Comparison of ENCODE assay signal across 26 mouse cellular contexts in genomic region chr2:102923682-102924081, GRCm38 (mm10). TPM values are rescaled to one million over a fixed set of nuclear protein-coding genes. Genes with fewer than 3 reads are reported as not detected.
DNase-seq lines count a peak whose midpoint lies in the region; ATAC-seq and TF ChIP-seq lines count a peak whose summit lies in the region.
"Had no signal": no experiment of that assay in that cellular context is flagged by ENCODE, and none has a peak within 500 bp of the region (broad histone marks: within the 10 kb centered on the region; RNA-seq: fewer than 3 reads in every experiment).

No protein-coding gene starts in this region.

- no peak for TF ChIP-seq POLR2A in lung, adult 2 months (IDR thresholded peaks at IDR 0.05; ENCODE audit: borderline replicate concordance, extremely low read depth, low read depth, low read length)

- 45% methylated on average over 3 of the region's 3 CpGs for WGBS in lung, embryonic 14.5 days
- WGBS in lung, postnatal 0 days: 29% methylated on average over 3 of the region's 3 CpGs
- 35% methylated on average over 3 of the region's 3 CpGs for WGBS in lung, adult 2 months
- WGBS in neural tube, embryonic 15.5 days: 77% methylated on average over 3 of the region's 3 CpGs

- peak; percentile 42; the same call in 1 of the 2 replicates for TF ChIP-seq EP300 in lung, postnatal 0 days (IDR thresholded peaks at IDR 0.05)

- no peak overlapping the region for H3K9ac ChIP-seq in lung, embryonic 14.5 days
- H3K9ac ChIP-seq in lung, postnatal 0 days (replicated peaks; ENCODE audit: low read depth): no peak overlapping the region
- no peak overlapping the region for H3K9ac ChIP-seq in neural tube, embryonic 15.5 days (replicated peaks)
- H3K9ac ChIP-seq: embryonic facial prominence, embryonic 12.5 days; embryonic facial prominence, embryonic 15.5 days; forebrain, postnatal 0 days; hindbrain, embryonic 12.5 days; hindbrain, embryonic 15.5 days had no signal

- TF ChIP-seq CTCF in lung, embryonic 14.5 days (IDR thresholded peaks at IDR 0.05; ENCODE audit: low read depth): no peak
- no peak for TF ChIP-seq CTCF in lung, postnatal 0 days (IDR thresholded peaks at IDR 0.05)
- TF ChIP-seq CTCF in lung, adult 2 months (IDR thresholded peaks at IDR 0.05; ENCODE audit: insufficient read depth, low read length): no peak
- TF ChIP-seq CTCF in C2C12 (IDR thresholded peaks at IDR 0.05; ENCODE audit: control insufficient read depth, insufficient read depth, insufficient read length): no peak

- H3K79me3 ChIP-seq in C2C12 (ENCODE audit: low read depth): no peaks in the 10 kb centered on the region

- no peak overlapping the region for H3K4me2 ChIP-seq in lung, embryonic 14.5 days
- H3K4me2 ChIP-seq in lung, postnatal 0 days (replicated peaks; ENCODE audit: low read depth, low read length): no peak overlapping the region
- no peak overlapping the region for H3K4me2 ChIP-seq in neural tube, embryonic 15.5 days
- H3K4me2 ChIP-seq: embryonic facial prominence, embryonic 12.5 days; embryonic facial prominence, embryonic 15.5 days; heart, embryonic 11.5 days; hindbrain, embryonic 12.5 days; hindbrain, embryonic 15.5 days had no signal

- H3K27me3 ChIP-seq in lung, embryonic 14.5 days (ENCODE audit: insufficient read depth, low read length): no peaks in the 10 kb centered on the region
- no peaks in the 10 kb centered on the region for H3K27me3 ChIP-seq in lung, postnatal 0 days (replicated peaks; ENCODE audit: insufficient read depth, low read length)
- no peaks in the 10 kb centered on the region for H3K27me3 ChIP-seq in C2C12 (ENCODE audit: control insufficient read depth, insufficient read depth, insufficient read length)
- no peaks in the 10 kb centered on the region for H3K27me3 ChIP-seq in neural tube, embryonic 15.5 days (replicated peaks)
- H3K27me3 ChIP-seq: embryonic facial prominence, embryonic 12.5 days; embryonic facial prominence, embryonic 15.5 days; hindbrain, embryonic 12.5 days; hindbrain, embryonic 15.5 days; Patski had no signal

- H3K4me3 ChIP-seq in lung, embryonic 14.5 days (ENCODE audit: low read depth, low read length): no peak overlapping the region
- H3K4me3 ChIP-seq in lung, postnatal 0 days (ENCODE audit: low read depth, low read length): no peak overlapping the region
- no peak overlapping the region for H3K4me3 ChIP-seq in lung, adult 2 months (replicated peaks; ENCODE audit: extremely low read depth, low read depth, low read length)
- H3K4me3 ChIP-seq in C2C12 (ENCODE audit: insufficient read depth, poor library complexity, severe bottlenecking): no peak overlapping the region
- H3K4me3 ChIP-seq in neural tube, embryonic 15.5 days (replicated peaks): no peak overlapping the region
- H3K4me3 ChIP-seq: embryonic facial prominence, embryonic 12.5 days; embryonic facial prominence, embryonic 15.5 days; gastrocnemius, adult 2 months; hindbrain, embryonic 12.5 days; hindbrain, embryonic 15.5 days had no signal

- H3K79me2 ChIP-seq in C2C12 (ENCODE audit: control insufficient read depth, insufficient read depth): no peaks in the 10 kb centered on the region

- ATAC-seq in lung, embryonic 14.5 days (ENCODE audit: insufficient read depth): no peak; the same call in 1 of the 2 replicates
- peak; percentile 75 for ATAC-seq in lung, postnatal 0 days
- no peak for ATAC-seq in neural tube, embryonic 15.5 days (ENCODE audit: low FRiP score)
- ATAC-seq: CD4-positive, CD25-positive, alpha-beta regulatory T cell, adult 4 months; forebrain, embryonic 14.5 days; forebrain, postnatal 0 days; Patski had no signal

- peak; percentile 47 for DNase-seq in lung, embryonic 14.5 days
- DNase-seq in lung, postnatal 14 days: no peak
- peak; percentile 72 for DNase-seq in lung, postnatal 0 days (ENCODE audit: low spot score)
- no peak for DNase-seq in lung, adult 2 months
- DNase-seq in adipocyte (ENCODE audit: low spot score): peak; percentile 49
- DNase-seq: adrenal gland, adult 2 months; adrenal gland, postnatal 14 days; B cell, adult 2 months; cerebellum, adult 11 months; cerebellum, adult 2 months; cerebellum, adult 9-11 months; cerebellum, postnatal 25 days; forebrain, postnatal 0 days; gastrocnemius, adult 2 months; gastrocnemius, postnatal 14 days; heart, adult 11 months had no signal

- H3K36me3 ChIP-seq in lung, embryonic 14.5 days (ENCODE audit: insufficient read depth): no peaks in the 10 kb centered on the region
- H3K36me3 ChIP-seq in lung, postnatal 0 days (ENCODE audit: insufficient read depth, low read length): no peaks in the 10 kb centered on the region
- no peaks in the 10 kb centered on the region for H3K36me3 ChIP-seq in C2C12 (ENCODE audit: control insufficient read depth, insufficient read depth)
- H3K36me3 ChIP-seq in neural tube, embryonic 15.5 days: no peaks in the 10 kb centered on the region
- H3K36me3 ChIP-seq: embryonic facial prominence, embryonic 12.5 days; embryonic facial prominence, embryonic 15.5 days; hindbrain, embryonic 12.5 days; hindbrain, embryonic 15.5 days had no signal

- H3K27ac ChIP-seq in lung, embryonic 14.5 days (ENCODE audit: low read depth): no peak overlapping the region
- H3K27ac ChIP-seq in lung, postnatal 0 days (ENCODE audit: low read length): no peak overlapping the region
- no peak overlapping the region for H3K27ac ChIP-seq in neural tube, embryonic 15.5 days (replicated peaks)
- H3K27ac ChIP-seq: embryonic facial prominence, embryonic 12.5 days; embryonic facial prominence, embryonic 15.5 days; gastrocnemius, adult 2 months; hindbrain, embryonic 12.5 days; hindbrain, embryonic 15.5 days had no signal

- H3K4me1 ChIP-seq in lung, embryonic 14.5 days (ENCODE audit: insufficient read depth): no peaks in the 10 kb centered on the region
- H3K4me1 ChIP-seq in lung, postnatal 0 days (ENCODE audit: insufficient read depth, low read depth, low read length): no peaks in the 10 kb centered on the region
- H3K4me1 ChIP-seq in lung, adult 2 months (ENCODE audit: control insufficient read depth, insufficient read depth, low read length): peaks cover 12% of the 10 kb centered on the region
- H3K4me1 ChIP-seq in neural tube, embryonic 15.5 days: no peaks in the 10 kb centered on the region
- H3K4me1 ChIP-seq: embryonic facial prominence, embryonic 12.5 days; embryonic facial prominence, embryonic 15.5 days; hindbrain, embryonic 12.5 days; hindbrain, embryonic 15.5 days had no signal

- H3ac ChIP-seq in C2C12 (ENCODE audit: control insufficient read depth, insufficient read length, low read depth): no peak overlapping the region

- H3K9me3 ChIP-seq in lung, embryonic 14.5 days (ENCODE audit: low read depth, low read length): no peaks in the 10 kb centered on the region; the same call in 1 of the 2 replicates
- H3K9me3 ChIP-seq in lung, postnatal 0 days (ENCODE audit: low read length): no peaks in the 10 kb centered on the region
- no peaks in the 10 kb centered on the region for H3K9me3 ChIP-seq in neural tube, embryonic 15.5 days (replicated peaks)
- H3K9me3 ChIP-seq: embryonic facial prominence, embryonic 12.5 days; embryonic facial prominence, embryonic 15.5 days; hindbrain, embryonic 15.5 days had no signal

TF ChIP-seq in C2C12, 6 proteins besides CTCF, POLR2A, EP300 and RAD21:
- TF ChIP-seq CEBPB (IDR thresholded peaks at IDR 0.05; ENCODE audit: low read depth): peak; percentile 31
- TF ChIP-seq USF1 (IDR thresholded peaks at IDR 0.05; ENCODE audit: low read depth): no peak

RNA-seq across cellular contexts. Expression of gene Cd44, which starts 22.2 kb away (rescaled TPM):
- 27.8 and 31.8 TPM in 2 replicates for polyA plus RNA-seq in lung, embryonic 14.5 days (2014; fragmentation: Nextera tagmentation; extraction: Ambion mirVana)
- 44.2 and 45.2 TPM in 2 replicates for polyA plus RNA-seq in lung, postnatal 0 days (2015; fragmentation: Nextera tagmentation; extraction: Ambion mirVana)
- 46.8 and 59.3 TPM in 2 replicates for polyA plus RNA-seq in lung, adult 2 months (2012; rRNA removed)
- 87.6 TPM for polyA plus RNA-seq in C2C12 (2012; fragmentation: generic; extraction: Trizol)
- 6.9 and 9.8 TPM in 2 replicates for polyA plus RNA-seq in neural tube, embryonic 15.5 days (2015; fragmentation: Nextera tagmentation; extraction: Ambion mirVana)

Comparison
In these comparisons a context has a peak if more than half of its experiments do, and no peak if none do; other contexts are left out.
1. DNase-seq: peak in lung, embryonic 14.5 days (single experiment), lung, postnatal 0 days (single experiment) and adipocyte (single experiment); none in lung, postnatal 14 days (single experiment) and lung, adult 2 months (single experiment).